Mouse (Mus musculus): ENCODE data around the gene Gm5108. TPM values are rescaled to one million over a fixed set of nuclear protein-coding genes. Genes with fewer than 3 reads are reported as not detected.

The Gm5108 gene
- polyA plus RNA-seq (2014; fragmentation: Illumina TruSeq; extraction: RNeasy Lipid Tissue Mini Kit (QIAGEN cat#74804); ENCODE audit: low read depth, low replicate concordance), result not detected

GRCm38 (mm10) chr5:67941369-67941768 lies at the start of gene Gm5108:
Gene Gm5108 (plus strand): TSS chr5:67941669.

GRCm38 (mm10) chr5:67946321-67946720 lies 4.9 kb downstream of the Gm5108 start, which contains the start of gene Gm21905:
Gene Gm21905 (minus strand): TSS chr5:67946421.

Other genes starting within 250 kb of the Gm5108 start
- gene Atp8a1, start 94.2 kb upstream of the Gm5108 start, polyA plus RNA-seq (2014; fragmentation: Illumina TruSeq; extraction: RNeasy Lipid Tissue Mini Kit (QIAGEN cat#74804); ENCODE audit: low read depth, low replicate concordance), result 13.5 TPM
- gene Gm21905, start 4.8 kb downstream of the Gm5108 start, polyA plus RNA-seq (2014; fragmentation: Illumina TruSeq; extraction: RNeasy Lipid Tissue Mini Kit (QIAGEN cat#74804); ENCODE audit: low read depth, low replicate concordance), result not detected
- gene Grxcr1, start 90.2 kb downstream of the Gm5108 start, polyA plus RNA-seq (2014; fragmentation: Illumina TruSeq; extraction: RNeasy Lipid Tissue Mini Kit (QIAGEN cat#74804); ENCODE audit: low read depth, low replicate concordance), result not detected